Mouse (Mus musculus) limb, embryonic 10.5 days (tissue): ENCODE data around the gene Bsdc1. TPM values are rescaled to one million over a fixed set of nuclear protein-coding genes. Genes with fewer than 3 reads are reported as not detected.
A peak's percentile ranks its signal among the peaks of the same experiment; 100 is the strongest.

ENCODE experiments used
- DNase-seq: peaks from one replicate; pipeline ENCODE4 v3.0.0-alpha.2; 2017; ENCODE audit warnings: low spot score
- H3K27ac ChIP-seq: fragments of 300-500 bp; sonication (generic); 2 replicates; pipeline ENCODE4 v1.5.1; 2016; ENCODE audit warnings: mild to moderate bottlenecking
- H3K27me3 ChIP-seq: fragments of 300-500 bp; sonication (generic); 2 replicates; pipeline ENCODE4 v1.6.1; 2016; ENCODE audit warnings: low read depth, mild to moderate bottlenecking; ENCODE audit not compliant: poor library complexity, severe bottlenecking
- H3K36me3 ChIP-seq: fragments of 300-500 bp; sonication (generic); 2 replicates; pipeline ENCODE4 v1.6.1; 2016; ENCODE audit warnings: mild to moderate bottlenecking, moderate library complexity
- H3K4me1 ChIP-seq: fragments of 300-500 bp; sonication (generic); 2 replicates; pipeline ENCODE4 v1.6.1; 2016
- H3K4me3 ChIP-seq: fragments of 300-500 bp; sonication (generic); 2 replicates; pipeline ENCODE4 v1.5.1; 2016; ENCODE audit warnings: mild to moderate bottlenecking, moderate library complexity
- H3K9me3 ChIP-seq: fragments of 300-500 bp; sonication (generic); replicated peaks from 2 replicates; pipeline ENCODE4 v1.6.1; 2016; ENCODE audit warnings: mild to moderate bottlenecking
- WGBS: fragments of 180-500 bp; shearing (Covaris S2); methylation state at CpG from one replicate; pipeline ENCODE4 v1.1.7; 2016; 5-methylcytosine and 5-hydroxymethylcytosine counted together
- polyA plus RNA-seq: library from polyadenylated mRNA; unstranded; fragments of >200 nt; fragmentation: Nextera tagmentation; extraction: Ambion mirVana; gene quantifications from 2 replicates; pipeline ENCODE4 v1.2.1, GENCODE M21; 2016

Bsdc1 gene
- 19.9 and 20.5 TPM in 2 replicates for polyA plus RNA-seq

DNA sequence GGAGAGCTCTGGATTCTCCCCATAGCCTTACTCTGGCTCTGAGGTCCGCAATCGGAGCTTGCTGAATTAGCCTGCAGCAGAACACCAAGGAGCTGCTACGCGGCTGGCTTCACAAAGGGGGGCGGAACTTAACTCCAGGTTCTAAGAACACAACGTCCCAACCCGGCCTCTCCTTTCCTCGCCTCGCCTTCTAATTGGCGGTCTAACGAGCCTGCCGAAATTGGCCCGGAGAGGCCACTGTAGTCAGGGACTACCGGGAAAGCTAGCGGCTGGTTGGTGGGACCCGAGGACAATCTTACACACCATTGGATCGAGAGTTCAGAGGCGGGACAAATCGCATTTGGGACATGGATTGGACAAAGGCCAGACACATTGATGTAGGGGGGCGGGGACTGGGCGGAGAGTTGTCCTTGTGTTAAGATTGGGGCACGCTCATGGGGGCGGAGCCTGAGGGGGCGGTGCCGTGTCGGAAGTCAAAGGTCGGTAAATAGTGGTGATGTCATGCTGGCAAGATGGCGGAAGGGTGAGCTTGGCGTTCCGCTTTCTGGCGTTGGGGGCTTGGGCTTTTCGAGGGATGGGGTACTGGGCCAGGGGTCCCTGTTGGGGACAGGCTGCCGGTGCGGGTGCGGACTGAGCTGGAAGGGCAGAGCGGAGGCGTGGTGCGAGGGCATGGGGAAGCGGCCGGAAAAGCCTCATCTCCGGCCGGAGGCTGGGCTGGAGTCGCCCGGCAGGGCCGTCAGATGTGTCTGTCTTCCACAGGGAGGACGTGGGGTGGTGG lies at the start of gene Bsdc1:
Gene Bsdc1 (plus strand): TSS at position 399 of the 778 bp plus-strand sequence.
- Histone ChIP-seq H3K36me3 (peaks cover 21% of the 10 kb centered on the region), H3K9me3 (no peaks in the 10 kb centered on the region), H3K4me1 (peaks cover 14% of the 10 kb centered on the region), H3K4me3 (peak within 1 kb of the TSS; percentile 92), H3K27me3 (no peaks in the 10 kb centered on the region), H3K27ac (peak within 1 kb of the TSS; percentile 90)
- DNase-seq = peak; percentile 98
- under 1% methylated on average over 46 of the region's 46 CpGs for WGBS

DNA sequence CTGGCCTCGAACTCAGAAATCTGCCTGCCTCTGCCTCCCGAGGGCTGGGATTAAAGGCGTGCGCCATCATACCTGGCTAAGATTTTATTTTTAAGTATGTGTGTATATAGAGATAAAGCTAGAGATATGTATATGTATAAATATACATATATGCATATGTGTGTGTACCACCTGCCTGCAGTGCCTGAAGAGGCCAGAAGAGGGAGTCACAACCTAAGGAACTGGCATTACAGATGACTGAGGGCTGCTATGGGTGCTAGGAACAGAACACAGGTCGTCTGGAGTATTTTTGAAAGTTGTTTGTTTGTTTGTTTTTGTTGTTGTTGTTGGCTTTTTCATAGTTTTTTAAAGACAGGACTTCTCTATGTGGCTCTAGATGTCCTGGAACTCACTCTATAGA lies 45.5 kb upstream of the Bsdc1 start:
- no peaks in the 10 kb centered on the region for H3K9me3 ChIP-seq
- no peak overlapping the region for H3K27ac ChIP-seq
- no peaks in the 10 kb centered on the region for H3K4me1 ChIP-seq
- no peaks in the 10 kb centered on the region for H3K27me3 ChIP-seq
- no peaks in the 10 kb centered on the region for H3K36me3 ChIP-seq
- H3K4me3 ChIP-seq = no peak overlapping the region
- DNase-seq = no peak
- 93% methylated on average over 5 of the region's 5 CpGs for WGBS

DNA sequence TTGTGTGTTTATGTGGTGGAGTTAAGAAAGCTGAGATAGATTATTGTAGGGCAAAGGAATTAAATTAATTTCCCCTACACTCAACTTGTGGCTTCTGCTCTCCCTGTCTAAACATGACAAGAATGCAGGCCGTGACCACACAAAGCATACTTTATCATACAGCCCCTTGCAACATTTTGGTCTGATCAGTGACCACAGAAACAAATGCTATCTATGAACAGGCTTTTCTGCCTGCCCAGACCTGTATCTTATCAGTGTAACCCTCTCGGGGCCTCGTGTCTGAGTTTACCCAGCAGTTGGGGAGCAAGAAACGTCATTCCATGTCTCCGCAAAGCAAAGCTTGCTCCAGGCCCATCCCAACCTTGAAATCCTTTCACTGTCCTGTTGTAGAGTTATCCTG lies 44.9 kb upstream of the Bsdc1 start:
- Histone ChIP-seq H3K9me3 (no peaks in the 10 kb centered on the region), H3K27ac (no peak overlapping the region), H3K27me3 (no peaks in the 10 kb centered on the region), H3K4me1 (no peaks in the 10 kb centered on the region), H3K36me3 (no peaks in the 10 kb centered on the region), H3K4me3 (no peak overlapping the region)
- no peak for DNase-seq
- WGBS = 77% methylated on average over 5 of the region's 5 CpGs

DNA sequence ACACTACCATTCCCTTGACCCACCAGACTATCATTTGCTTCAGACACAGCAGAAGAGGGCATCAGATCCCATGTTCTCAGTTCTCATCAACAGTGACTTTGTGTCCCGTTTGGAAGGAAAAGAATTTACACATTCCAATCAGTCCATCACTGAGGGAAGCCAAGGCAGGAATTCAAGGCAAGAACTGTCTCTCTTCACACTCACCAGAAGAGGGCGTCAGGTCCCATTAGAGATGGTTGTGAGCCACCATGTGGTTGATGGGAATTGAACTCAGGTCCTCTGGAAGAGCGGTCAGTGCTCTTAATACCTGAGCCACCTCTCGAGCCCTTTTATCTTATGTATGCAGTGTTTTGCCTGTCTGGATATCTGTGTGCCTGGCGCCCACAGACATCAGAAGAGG lies 43.1 kb upstream of the Bsdc1 start:
- Histone ChIP-seq H3K9me3 (no peaks in the 10 kb centered on the region), H3K4me3 (no peak overlapping the region), H3K36me3 (no peaks in the 10 kb centered on the region), H3K27me3 (no peaks in the 10 kb centered on the region), H3K4me1 (no peaks in the 10 kb centered on the region), H3K27ac (no peak overlapping the region)
- 79% methylated on average over 5 of the region's 5 CpGs for WGBS
- no peak for DNase-seq

DNA sequence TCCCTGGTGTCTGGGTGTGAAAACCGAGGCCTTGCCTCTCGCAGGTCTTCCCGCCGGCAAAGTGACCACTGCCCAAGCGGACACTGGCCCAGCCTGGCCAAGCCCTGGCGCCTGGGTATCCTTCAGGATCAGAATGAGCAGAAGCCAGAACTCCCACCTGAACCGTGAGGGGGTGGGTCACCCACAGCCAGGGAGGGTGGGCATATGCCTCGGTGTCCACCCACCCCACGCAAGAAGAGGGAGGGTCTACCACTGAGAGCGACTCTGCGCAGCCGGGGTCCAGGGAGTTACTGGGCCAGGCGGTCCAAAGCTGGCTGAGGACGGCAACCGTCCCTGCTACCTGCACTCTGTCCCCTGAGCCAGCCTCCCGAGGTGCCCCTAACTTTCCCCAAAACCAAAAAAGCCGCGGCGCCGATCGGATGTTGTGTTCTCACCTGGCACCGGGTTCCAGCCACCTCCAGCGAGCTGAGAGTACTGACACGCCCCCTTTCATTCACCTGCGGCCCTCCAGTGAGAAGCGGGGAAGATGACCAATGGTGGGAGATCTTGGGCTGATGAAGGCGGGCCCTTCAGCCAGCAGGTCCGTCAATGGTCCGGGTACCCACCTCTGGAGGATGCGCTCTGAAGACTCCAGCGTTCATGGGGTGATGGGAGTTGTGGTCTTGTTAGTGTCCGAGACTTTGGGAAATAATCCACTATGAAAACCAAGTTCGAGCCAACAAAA lies 20.9 kb upstream of the Bsdc1 start, which contains the start of gene Zbtb8b:
Gene Zbtb8b (minus strand): TSS at position 514 of the 724 bp plus-strand sequence.
- 1% methylated on average over 33 of the region's 33 CpGs for WGBS
- Histone ChIP-seq H3K27me3 (peaks cover 47% of the 10 kb centered on the region), H3K9me3 (no peaks in the 10 kb centered on the region), H3K4me1 (peaks cover 12% of the 10 kb centered on the region), H3K4me3 (peak within 1 kb of the TSS; percentile 48), H3K27ac (no peak within 1 kb of the TSS), H3K36me3 (no peaks in the 10 kb centered on the region)
- peak; percentile 47 for DNase-seq

DNA sequence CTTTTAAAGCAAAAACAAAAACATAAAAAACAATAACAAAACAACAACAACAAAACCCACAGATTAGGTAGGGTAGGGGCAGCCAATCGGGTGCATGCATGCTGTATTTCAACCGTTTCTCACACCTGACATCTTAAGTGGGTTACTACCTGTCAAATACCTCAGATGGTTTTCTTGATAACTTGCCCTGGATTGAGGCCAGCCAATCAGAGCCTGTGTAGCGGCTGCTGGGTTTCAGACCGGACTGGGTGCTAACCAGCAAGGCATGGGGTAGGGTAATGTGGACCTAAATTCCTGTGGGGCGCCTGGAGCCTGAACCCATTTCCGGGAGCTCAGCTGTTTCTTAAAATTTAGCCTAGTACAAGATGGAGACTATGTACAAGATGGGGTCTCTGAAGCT lies 20.2 kb upstream of the Bsdc1 start:
- peaks cover 12% of the 10 kb centered on the region for H3K4me1 ChIP-seq
- peaks cover 47% of the 10 kb centered on the region for H3K27me3 ChIP-seq
- peak overlapping the region; percentile 48; the same call in 1 of the 2 replicates for H3K4me3 ChIP-seq
- H3K27ac ChIP-seq = no peak overlapping the region
- WGBS = 31% methylated on average over 6 of the region's 6 CpGs
- no peak for DNase-seq
- H3K9me3 ChIP-seq = no peaks in the 10 kb centered on the region
- H3K36me3 ChIP-seq = no peaks in the 10 kb centered on the region

DNA sequence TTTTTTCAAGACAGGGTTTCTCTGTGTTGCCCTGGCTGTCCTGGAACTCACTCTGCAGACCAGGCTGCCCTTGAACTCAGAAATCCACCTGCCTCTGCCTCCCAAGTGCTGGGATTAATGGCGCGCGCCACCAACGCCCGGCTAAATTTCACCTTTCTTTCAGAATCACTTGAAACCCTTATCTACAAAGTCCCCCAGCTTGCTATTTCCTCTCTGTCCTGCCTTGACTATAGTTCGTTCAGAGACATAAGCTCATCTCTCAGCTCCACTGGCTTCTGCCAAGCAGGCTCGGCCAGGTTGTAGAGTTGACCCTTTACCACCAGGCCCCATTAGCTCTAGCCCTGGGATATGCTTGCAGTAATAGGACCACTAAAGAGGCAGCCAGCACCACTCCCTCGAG lies 14.0 kb upstream of the Bsdc1 start:
- H3K27ac ChIP-seq = no peak overlapping the region
- no peaks in the 10 kb centered on the region for H3K36me3 ChIP-seq
- no peak overlapping the region for H3K4me3 ChIP-seq
- H3K9me3 ChIP-seq = no peaks in the 10 kb centered on the region
- no peak for DNase-seq
- peaks cover 4% of the 10 kb centered on the region; the same call in 1 of the 2 replicates for H3K4me1 ChIP-seq
- WGBS = 87% methylated on average over 8 of the region's 8 CpGs
- peaks cover 12% of the 10 kb centered on the region for H3K27me3 ChIP-seq

DNA sequence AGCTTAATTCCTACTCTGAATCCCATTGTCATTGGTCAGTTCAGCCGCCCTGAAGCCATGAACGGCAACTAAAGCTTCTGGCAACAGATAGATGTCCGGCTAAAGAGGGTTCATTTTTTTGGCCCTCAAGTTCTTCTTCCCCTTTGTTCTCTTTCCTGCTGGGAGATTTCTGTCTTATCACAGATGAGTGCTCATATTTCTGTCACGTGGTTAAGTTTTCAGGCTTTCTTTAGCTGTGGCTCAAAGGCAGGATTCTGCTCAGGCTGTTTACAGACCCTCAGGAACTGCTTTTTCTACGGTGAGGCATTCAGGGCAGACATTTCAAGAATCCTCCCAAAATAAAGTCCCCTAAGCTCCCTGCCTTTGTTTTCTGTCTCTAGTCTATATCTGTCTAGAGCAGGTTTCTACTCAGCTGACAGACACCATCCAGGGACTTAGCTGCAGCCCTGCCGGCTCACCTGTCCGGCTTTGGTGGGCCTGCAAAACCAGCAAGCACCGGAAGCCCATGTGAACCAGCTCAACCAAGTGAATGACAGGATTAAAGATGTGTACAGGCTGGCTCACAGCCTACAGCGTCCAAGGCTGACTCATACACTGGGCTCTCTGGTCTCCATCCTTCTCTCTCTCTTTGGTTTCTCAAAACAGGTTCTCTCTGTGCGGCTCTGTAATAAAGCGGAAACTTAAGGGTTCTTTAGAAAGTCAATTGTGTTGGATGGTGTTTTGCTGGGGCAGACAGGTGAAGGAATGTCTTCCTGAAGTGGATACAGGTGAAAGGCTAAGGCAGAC lies 13.4 kb upstream of the Bsdc1 start:
- H3K4me3 ChIP-seq = no peak overlapping the region
- H3K36me3 ChIP-seq = no peaks in the 10 kb centered on the region
- no peaks in the 10 kb centered on the region for H3K9me3 ChIP-seq
- no peak for DNase-seq
- H3K27ac ChIP-seq = no peak overlapping the region
- peaks cover 4% of the 10 kb centered on the region; the same call in 1 of the 2 replicates for H3K4me1 ChIP-seq
- H3K27me3 ChIP-seq = peaks cover 6% of the 10 kb centered on the region
- 90% methylated on average over 11 of the region's 11 CpGs for WGBS

DNA sequence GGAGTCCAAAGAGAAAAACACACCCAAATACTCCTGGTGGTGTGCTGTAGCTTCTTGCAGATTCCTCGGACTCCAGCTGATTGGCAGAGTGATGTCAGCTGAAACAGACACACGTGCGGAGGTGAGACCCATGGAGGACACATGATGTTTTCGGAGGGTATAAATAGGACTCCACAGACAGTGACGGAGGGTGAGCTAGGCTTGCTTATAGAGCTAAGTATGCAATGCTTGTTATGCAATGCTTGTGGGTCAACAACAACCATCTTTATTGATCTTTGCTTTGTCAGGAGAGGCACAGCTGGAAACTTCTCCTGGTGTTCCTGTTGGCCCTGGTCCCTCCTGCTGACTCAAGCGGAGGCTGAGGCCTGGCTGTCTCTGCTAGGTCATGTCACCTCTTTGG lies 12.7 kb upstream of the Bsdc1 start:
- 89% methylated on average over 6 of the region's 6 CpGs for WGBS
- H3K4me3 ChIP-seq = no peak overlapping the region
- peaks cover 4% of the 10 kb centered on the region; the same call in 1 of the 2 replicates for H3K4me1 ChIP-seq
- no peaks in the 10 kb centered on the region for H3K27me3 ChIP-seq
- no peaks in the 10 kb centered on the region for H3K9me3 ChIP-seq
- no peak overlapping the region for H3K27ac ChIP-seq
- no peak for DNase-seq
- H3K36me3 ChIP-seq = no peaks in the 10 kb centered on the region

DNA sequence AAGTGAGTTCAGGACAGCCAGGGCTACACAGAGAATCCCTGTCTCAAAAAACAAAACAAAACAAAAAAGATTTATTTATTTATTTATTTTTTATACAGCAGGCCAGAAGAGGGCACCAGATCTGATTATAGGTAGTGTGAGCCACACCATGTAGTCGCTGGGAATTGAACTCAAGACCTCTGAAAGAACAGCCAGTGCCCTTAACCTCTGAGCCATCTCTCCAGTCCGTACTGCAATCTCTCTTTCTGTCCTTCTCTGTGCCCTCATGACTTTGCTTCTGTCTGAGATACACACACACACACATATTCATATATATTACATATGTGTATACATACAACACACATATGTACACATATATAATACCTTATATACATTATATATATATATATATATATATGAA lies 10.5 kb upstream of the Bsdc1 start:
- no peaks in the 10 kb centered on the region for H3K27me3 ChIP-seq
- H3K4me1 ChIP-seq = no peaks in the 10 kb centered on the region
- H3K9me3 ChIP-seq = no peaks in the 10 kb centered on the region
- no peak overlapping the region for H3K4me3 ChIP-seq
- no peak for DNase-seq
- WGBS = 90% methylated on average over 2 of the region's 2 CpGs
- H3K27ac ChIP-seq = no peak overlapping the region
- no peaks in the 10 kb centered on the region for H3K36me3 ChIP-seq

DNA sequence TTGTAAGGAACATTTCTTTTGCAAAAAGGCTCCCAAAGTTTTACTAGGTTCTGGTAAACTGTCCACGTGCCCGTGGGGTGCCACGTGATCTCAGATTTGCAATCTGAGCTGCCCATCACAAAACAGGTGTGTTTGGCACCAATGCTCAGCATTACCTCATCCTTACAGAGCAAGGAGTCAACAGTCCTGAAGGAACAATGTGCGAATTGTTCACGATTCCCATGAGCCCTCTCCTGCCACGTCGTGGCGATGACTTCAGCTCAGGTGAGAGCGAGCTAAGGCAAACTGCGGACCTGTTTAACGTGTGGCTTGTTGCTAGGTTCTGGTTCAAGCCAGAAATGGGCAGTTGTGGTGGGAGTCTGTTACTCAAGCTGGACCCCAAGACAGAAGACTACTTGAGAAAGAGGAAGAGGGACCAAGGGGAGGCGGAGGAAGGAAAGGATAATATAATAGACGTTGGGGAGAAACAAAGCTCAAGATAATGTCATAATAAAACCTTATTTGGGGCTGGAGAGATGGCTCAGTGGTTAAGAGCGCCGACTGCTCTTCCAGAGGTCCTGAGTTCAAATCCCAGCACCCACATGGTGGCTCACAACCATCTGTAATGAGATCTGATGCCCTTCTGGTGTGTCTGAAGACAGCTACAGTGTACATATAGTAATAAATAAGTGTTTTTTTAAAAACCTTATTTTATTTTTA lies 9.8 kb upstream of the Bsdc1 start:
- no peak for DNase-seq
- WGBS = 87% methylated on average over 15 of the region's 15 CpGs
- H3K27me3 ChIP-seq = no peaks in the 10 kb centered on the region
- no peaks in the 10 kb centered on the region for H3K9me3 ChIP-seq
- H3K36me3 ChIP-seq = no peaks in the 10 kb centered on the region
- H3K4me1 ChIP-seq = no peaks in the 10 kb centered on the region
- no peak overlapping the region for H3K27ac ChIP-seq
- no peak overlapping the region for H3K4me3 ChIP-seq

DNA sequence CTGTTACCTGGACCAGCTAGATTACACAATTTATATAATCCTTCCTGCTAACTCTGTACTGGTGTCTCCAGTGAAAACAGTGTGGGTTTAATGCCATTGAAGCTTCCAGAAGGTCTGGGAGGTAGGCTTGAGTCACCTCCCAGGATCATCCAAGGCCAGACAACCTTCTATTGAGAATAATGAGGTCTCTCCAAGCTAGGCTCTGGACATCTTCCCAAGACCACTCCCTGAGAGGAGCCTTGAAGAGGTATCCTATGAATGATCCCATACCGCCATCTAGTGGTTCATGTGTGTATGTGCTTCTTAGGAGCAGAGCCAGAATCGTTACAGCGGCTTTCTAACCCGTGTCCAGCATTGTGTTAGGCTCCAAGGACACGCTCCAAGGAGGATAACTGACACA lies 6.1 kb upstream of the Bsdc1 start:
- H3K36me3 ChIP-seq = no peaks in the 10 kb centered on the region
- no peaks in the 10 kb centered on the region for H3K9me3 ChIP-seq
- no peaks in the 10 kb centered on the region for H3K4me1 ChIP-seq
- WGBS = 6% methylated on average over 5 of the region's 5 CpGs
- peak; percentile 57 for DNase-seq
- H3K4me3 ChIP-seq = no peak overlapping the region
- H3K27ac ChIP-seq = no peak overlapping the region
- H3K27me3 ChIP-seq = no peaks in the 10 kb centered on the region
